Mouse (Mus musculus): Measurements from ENCODE around the gene Ppp2ca.

- no peak for TF ChIP-seq CTCF (IDR thresholded peaks at IDR 0.05; ENCODE audit: insufficient read depth, low read depth, low read length)
- no peak for TF ChIP-seq POLR2A (IDR thresholded peaks at IDR 0.05; ENCODE audit: insufficient read depth, low read depth, low read length)
These were observed 26.7 kb upstream of the Ppp2ca start for GRCm38 (mm10) chr11:52071768-52072167.

Data from olfactory bulb, adult 2 months (tissue).